Mouse (Mus musculus) NIH3T3 (cell line): ENCODE measurements around the gene Gimap4.
"Not testable (repeated sequence)": the region's sequence is repeated elsewhere in the genome, so short reads cannot be mapped to it uniquely, and the experiment has no call there.

Experiments used
- DNase-seq: peaks from one replicate; pipeline ENCODE4 v3.0.0-alpha.2; 2012; ENCODE audit warnings: low read depth

Gene Gimap4

DNA sequence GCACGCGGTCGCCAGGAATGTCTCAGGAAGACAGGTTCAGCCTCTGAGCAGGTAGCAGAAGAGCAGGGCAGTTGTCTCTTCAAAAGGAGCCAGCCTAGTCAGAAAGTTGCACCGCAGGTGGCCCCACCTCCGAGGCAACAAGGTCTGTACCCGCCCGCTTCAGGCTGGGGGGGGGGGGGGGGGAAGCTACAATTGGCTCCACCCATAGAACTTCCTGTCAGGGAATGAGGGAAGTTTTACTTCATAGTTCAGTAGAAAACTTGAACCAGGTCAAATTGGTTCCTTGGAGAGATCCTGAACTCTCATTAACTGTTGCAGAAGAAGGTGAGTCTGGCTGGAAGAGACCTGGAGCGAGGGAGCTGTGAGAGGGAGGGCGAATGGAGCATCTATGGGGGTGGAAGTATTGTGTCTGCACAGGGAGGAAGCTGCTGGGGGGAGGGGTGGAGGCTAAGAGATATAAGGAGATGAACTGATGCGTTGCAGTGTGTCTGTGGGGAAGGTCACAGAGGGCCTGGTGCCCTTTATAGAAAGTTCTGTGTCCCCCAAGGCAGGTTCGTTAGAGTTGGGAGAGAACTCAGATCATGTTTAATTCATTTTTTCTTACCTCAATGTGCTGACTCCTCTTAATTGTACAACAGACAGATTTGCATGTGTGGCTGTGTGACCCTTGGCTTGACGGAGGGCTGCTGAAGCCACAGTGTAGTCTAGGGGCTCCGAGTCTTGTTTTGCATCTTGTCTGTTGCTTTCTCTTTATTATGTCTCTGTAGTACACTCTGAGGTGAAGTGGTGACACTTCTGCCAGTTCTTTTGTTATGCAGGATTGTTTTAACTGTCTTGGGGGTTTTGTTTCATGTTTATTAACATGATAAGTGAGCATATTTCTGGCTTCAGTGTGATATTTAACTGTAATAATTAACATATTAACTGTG, 8.2 kb upstream of the Gimap4 start, which contains the start of gene Gimap9:
TSS of gene Gimap9 (plus strand) at position 199 of the 929 bp plus-strand sequence.
- peak; percentile 62 for DNase-seq

DNA sequence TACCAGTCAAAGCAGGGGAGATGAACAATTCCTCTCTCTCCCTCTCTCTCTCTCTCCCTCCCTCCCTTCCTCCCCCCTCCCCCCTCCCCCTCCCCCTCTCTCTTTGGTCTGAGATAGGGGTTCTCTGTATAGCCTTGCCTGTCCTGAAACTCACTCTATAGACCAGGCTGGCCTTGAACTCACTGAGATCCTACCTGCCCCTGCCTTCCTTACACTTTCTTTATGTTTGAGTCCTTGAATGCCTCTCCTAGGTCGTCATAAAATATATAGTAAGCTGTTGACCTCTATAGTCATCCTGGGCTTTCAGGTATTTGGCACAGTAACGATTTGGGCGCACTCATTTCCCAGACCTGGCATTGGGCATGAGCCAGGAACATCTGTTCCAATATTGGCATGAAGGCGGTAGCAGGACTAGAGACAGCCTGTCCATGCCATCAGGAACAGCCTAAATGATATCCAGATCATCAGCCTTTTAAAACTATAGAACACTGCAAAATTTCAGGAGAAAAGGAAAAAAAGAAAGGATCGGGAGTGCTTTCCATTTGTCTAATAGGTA, 7.4 kb upstream of the Gimap4 start:
- DNase-seq = no peak

DNA sequence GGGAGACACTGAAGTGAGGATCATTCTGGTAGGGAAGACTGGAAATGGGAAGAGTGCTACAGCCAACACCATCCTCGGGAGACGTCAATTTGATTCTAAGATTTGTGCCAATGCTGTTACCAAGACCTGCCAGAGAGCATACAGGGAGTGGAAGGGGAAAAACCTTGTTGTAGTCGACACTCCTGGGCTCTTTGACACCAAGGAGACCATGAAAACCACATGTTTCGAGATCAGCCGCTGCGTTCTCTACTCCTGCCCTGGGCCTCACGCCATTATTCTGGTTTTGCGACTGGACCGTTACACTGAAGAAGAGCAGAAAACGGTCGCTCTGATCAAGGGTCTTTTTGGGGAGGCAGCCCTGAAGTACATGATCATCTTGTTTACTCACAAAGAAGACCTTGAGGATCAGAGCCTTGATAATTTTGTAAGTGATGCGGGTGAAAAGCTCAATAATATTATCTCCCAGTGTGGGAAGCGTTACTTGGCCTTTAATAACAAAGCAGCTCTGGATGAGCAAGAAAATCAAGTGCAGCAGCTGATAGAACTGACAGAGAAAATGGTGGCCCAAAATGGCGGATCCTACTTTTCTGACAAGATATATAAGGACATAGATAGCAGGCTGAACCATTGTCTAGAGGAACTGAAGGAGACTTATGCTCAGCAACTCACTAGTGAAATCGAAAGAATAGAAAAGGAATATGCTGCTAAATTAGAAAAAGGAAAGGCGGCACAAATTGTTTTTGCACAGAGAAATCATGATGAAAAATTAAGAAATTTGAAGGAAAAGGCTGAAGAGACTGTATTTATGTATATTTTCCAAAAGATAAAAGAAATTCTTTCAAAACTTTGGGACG, 6.6 kb upstream of the Gimap4 start:
- no peak for DNase-seq

DNA sequence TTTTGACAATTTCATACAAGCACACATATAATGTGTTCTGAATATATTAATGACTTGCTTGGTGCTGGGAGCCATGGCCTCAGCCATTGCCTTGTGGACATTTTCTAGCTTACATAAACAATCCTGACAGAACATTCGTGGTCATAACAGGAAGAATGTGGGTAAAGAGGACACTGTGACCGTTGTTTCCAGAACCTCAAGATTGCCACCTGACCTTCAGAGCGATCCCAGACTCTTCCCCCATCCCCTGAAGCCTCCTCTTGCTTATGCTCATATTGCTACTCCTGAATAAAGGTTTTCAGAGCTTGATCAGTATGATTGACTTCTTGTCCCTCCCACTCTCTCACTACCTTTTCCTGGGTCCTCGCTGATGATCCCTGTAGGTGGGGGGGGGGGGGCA, 6.0 kb upstream of the Gimap4 start:
- no peak for DNase-seq

DNA sequence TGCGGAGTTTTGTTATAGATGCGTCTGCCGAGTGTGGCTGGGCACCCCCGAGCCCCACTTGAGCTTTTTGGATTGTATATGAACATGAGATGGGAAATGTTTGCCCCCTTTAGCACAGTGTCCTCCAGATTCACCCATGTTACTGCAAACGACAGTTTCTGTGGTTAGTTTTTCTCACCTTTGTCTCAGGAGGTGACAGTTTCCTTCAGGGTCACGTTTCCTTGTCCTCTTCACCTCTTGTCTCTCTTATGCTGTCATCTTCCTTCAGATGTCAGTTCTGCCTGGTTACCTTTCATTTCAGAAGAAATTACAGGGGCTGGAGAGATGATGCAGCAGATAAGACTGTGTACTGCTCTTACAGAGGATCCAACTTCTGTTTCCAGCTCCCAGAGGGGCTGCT, 4.6 kb upstream of the Gimap4 start:
- DNase-seq = no peak

DNA sequence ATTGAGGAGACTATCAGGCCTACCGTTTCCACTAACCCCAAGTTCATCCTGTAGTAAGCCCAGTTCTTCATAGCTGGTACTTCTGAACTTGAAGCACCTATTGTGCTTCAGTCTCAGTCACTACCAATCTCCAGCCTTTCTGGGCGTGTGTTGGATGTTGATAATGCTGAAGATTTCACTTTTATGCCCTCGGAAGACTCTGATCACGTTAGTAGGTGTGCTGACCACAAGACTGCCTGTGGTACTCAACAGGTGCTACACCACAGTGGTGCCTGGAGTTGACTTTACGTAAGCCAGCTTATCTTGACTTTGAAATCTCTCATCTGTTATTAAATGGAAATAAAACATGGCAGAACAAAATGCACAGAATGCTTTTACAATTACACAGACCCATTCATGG, 3.9 kb upstream of the Gimap4 start:
- no peak for DNase-seq

DNA sequence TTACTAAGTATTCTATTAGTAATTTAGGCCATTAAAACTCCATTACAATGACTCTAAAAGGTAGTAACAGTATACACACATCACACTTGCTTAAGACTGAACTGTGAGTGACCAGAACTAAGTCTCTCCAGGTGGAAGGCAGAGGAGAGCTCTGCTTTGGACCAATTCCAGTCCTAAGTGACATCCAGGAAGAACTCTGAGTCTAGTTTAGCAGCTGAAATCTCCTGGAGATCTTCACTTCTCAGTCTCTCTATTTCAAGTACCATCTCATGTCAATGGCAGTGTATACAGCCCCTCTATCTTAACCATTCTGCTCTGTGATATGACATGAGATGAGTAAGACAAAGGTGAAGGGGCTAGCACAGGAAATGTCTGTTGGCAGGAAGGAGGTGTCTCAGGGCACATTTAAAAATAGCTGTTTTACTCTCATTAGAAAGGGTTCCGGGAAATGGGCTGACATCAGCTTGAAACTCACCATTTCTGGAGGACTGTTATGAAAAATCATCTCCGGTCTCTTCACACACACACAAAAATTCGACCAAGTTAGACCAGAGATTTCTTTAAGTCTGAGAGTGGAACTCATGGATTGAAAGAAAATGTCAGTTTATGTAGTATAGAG, 2.8 kb upstream of the Gimap4 start:
- no peak for DNase-seq

DNA sequence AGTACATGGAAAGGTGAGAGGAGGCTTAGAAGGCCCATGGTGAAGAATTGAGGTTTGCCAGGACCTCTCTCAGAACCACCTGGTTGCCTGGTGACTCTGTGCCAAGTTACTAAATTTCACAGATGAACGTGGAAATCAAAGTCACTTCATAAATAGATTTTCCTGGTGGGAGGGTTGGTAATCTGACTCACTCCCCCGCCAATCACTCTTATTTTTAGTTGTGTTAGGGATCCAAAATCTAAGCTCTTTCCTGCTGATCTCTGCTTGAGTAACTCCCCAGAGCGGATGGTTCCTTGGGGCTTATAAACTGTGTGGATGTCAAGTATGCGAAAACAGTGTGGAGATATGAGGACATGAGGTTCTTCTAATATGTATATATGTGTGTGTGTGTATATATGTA, 2.1 kb upstream of the Gimap4 start:
- no peak for DNase-seq

DNA sequence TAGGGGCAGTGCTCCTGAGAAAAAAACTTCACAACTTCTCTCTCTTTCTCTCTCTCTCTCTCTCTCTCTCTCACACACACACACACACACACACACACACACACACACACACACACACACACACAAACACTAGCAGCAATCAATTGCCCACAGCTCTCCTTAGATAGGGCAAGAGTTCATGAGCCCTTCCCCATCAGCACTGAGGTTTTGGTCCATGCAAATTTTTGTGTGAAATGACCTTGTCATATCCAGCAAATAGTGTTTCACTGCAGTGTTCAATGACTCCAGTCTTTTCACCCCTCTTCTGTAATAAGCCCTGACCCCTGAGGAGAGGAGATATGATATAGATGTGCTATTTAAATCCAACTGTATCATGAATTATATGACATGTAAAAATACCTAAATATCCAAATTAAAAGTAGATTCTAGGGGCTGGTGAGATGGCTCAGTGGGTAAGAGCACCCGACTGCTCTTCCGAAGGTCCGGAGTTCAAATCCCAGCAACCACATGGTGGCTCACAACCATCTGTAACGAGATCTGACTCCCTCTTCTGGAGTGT, 1.0 kb upstream of the Gimap4 start:
- DNase-seq = not testable (repeated sequence)

DNA sequence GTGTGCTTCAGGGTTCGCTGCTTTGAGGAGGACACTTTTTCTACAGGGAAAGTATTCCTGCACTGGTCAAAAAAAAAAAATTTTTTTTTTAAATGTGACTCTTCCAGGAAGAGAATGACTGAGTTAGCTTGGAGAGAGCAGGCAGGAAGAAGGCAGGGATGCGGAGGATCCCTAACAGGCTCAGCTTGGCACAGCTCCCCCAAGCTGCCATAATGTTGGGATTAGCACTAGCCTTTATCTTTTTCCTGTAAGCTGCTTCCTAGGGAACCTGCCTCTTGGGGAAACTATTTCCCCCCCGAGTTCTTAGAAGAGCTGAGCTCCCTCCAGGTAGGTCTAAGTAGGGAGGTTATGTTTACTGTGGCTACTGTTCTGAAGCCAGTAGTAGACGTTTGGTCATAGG, 457 bp downstream of the Gimap4 start:
- no peak for DNase-seq

DNA sequence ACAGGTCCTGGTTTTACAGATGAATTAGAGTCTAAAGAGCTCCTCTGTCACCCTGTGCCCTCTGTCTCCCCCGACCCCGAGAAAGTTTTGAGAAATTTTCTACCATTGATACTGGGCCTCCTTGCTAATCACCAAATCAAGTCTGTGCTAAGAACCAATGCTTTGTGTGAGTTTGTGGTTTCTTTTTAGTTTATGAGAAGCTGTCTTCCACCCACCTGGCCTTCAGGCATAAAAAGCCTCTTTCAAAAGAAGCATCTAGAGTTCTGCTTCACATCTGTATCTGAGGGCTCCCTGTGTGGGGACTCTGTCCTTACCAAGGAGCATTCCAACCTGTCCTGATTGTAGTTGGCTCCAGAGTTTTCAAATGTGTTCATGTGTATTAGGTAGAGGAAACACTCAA, 902 bp downstream of the Gimap4 start:
- DNase-seq = no peak

DNA sequence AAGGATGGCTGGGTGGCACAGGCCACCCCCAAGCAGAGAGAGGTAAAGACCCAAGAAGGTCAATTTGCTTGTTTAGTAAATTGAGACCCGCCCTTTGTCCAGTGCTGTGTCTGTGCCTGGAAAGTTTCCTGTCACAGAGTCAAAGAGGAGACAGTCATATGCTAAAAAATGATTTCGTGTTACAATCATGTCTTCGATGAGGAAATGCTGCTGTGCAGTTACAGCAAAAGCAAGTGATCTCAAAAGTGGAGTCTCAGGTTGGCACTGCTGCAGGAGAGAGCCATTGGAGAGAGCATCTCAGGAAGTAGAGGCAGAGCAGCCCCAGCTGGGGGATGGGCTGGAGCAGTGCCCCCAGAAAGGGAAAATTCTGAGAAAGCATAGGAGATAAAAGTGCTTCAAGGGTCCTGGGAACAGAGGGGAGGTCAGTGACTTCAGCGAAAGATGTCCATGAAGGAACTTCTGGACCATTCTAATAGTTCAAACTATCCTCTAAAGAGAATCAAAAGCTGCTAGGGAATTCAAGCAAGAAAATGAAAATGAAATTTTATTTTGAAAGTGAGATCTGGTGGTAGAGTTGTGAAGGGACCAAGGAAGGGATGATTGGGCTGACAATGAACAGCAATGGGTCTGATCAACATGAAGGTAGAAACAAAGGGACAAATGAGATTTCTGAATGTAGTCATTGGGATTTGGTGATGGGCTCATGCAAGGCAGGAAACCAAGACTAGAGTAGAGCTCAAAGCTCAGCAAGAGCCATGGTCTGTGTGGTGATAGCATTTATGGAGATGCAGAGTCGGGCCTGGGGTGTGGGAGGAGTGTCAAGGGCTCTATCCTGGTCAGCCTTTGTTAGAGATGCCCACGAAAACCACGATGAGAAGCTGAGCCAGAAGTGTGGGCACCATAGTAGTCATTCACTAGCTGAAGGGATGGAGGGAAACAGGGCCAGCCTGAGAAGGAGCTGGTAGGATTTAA, 1.6 kb downstream of the Gimap4 start:
- no peak for DNase-seq

DNA sequence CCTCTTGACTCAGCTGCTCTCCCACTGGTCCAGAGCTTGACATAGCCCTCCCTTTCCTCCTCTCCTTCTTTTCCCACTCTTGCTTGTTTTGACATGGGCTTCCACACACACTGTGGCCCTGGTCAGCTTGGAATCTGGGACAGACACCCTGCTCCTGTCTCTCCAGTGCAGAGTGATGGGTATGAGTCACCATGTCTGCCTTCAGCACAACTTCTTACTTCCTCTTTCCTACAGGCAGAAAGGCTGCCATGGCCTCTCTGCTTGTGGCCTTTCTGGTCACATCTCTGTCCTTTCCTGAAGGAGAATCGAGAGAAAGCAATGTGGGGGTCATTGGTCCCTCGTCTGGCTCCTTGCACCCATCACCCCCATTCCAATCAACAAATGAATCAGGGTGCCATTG, 2.7 kb downstream of the Gimap4 start:
- no peak for DNase-seq

DNA sequence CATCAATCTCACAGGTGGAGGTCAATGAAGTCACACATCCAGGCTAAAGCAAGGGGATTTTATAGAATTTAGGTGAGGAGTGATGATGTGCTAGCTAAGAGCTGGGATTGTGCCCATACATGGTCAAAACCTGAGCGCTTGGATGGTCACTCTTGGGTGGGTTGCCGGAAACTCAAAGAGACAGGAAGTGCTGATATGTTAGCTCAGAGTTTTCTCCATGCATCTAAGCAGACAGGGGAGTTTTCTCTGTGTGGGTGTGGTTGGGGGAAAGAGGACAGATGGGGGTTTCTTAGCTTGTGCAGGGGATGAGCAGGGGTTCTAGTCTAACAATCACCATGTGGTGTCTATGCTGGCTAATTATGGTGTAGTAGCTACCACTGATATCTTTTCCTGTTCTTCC, 5.0 kb downstream of the Gimap4 start:
- DNase-seq = no peak

DNA sequence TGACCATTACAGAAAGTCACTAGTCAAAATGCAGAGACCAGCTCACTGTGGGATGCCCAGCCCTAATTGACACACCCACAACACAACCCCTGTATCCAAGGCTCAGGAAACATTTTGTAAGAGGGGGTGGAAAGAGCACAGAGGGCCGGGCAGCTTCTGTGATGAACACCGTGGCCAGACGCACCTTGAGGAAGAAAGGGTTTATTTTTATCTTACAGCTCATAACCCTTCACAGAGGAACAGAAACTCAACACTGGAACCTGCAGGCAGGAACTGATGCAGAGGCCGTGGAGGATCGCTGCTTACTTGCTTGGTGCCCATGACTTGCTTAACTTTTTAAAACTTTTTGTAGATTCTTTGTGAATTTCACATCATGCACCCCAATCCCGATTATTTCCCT, 8.6 kb downstream of the Gimap4 start:
- DNase-seq = no peak

DNA sequence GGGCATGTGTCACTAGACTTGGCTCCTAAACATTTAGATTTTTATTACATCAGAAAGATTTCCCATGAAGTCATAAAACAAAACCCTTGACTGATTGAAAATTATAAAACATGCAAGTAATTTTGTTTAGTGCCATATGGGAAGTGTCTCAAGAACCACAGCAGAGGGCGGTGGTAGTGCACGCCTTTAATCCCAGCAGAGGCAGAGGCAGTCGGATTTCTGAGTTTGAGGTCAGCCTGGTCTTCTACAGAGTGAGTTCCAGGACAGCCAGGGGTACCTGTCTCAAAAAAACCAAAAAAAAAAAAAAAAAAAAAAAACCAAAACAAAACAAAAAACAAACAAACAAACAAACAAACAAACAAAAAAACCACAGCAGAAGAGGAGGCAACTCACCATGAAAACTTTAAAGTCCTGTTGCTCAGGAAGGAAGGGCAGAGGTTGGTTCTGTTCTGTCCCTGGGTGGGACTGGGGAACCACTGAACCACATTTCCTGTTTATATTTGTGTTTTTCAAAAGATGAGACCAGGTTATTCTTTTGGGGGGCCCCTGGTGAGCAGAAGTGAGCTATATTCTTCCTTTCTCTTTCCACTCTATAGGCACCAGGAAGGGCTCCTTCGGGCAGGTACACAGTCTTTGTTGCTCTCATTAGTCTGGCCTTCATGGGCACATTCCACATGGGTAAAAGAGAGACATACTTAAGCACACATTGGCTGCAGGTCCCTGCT, 12.6 kb downstream of the Gimap4 start:
- DNase-seq = no peak

DNA sequence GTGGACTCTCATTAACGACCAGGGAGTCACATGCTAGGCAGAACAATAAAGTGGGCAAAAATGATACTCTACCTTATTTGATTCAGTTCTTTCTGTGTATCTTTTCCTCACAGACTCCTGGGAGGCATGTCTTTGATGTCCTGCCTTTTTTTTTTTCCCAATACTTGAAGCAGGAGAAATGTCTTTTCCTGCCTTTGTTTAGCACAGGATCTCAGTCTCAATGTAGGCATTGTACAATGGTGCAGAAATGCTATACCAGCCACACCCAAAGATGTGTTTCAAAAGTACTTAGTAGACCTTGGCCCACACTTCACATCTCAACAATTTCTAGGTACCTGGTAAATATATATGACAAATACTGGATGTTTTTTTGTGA, 13.2 kb downstream of the Gimap4 start:
- no peak for DNase-seq

DNA sequence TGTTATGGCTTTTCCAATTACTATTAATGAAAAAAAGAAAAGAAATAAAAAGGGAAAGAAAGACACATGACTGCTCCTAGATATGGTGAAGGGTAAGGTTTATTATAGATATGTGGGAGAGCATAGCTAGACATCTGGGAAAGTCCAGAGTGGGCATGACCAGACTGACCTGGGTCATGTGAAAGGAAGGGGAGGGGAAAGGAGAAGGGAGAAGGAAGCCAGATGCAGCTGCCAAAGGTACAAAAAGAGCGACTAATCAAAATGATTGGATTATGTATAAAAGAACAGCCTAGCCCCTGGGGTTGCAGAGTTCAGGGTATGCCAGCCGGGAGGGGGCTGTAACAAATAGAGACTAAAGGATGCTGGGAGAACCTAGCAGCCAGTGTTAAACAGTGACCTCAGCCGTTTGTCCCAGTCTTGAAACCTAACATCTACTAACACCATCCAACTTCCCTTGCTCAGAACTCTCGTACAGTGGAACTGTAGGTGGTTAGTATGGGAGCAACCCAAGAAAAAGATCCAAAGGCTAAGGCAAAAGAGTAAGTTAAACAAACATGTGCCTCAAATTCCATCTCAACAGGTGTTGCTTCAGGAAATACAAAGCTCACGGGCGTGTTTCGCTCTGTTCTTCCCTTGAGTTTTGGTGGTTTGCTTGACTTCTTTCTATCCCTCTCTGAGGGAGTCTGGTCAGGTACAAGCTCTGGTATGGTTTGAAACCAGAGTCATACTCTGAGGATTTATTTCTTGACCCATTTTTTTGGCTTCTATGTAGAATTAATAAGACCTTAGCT, 13.9 kb downstream of the Gimap4 start:
- no peak for DNase-seq

DNA sequence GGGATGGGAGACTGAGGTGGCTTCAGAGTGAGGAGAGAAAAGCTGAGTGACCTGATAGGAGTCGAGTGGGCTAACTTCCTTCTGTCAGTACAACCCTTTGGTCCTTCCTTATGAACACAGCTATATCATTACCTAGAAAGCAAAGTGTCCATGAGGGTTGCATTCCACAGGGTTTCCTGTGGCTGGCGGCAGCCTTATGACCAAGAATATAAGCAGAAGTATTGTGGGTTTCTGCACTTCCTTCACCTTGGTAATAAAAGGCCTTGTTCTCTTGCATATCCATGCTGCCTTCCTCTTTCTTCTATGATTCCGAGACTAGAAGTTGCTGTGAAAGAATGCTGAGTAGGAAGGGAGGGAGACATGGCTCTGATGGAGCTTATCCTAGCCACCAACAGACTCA, 14.5 kb downstream of the Gimap4 start:
- no peak for DNase-seq
